Mouse (Mus musculus) right cerebral cortex, postnatal 36 days (tissue): ENCODE data around the gene Fxyd7.

Experiments
- DNase-seq, 2 experiments: peaks; one replicate each; pipeline ENCODE4 v3.0.0; 2022; ENCODE audit warnings: low spot score in 2 of 2, mixed read lengths in 1 of 2

Gene Fxyd7

GRCm38 (mm10) chr7:31052251-31052635 lies 976 bp upstream of the Fxyd7 start:
- DNase-seq = no peak

- DNase-seq = peak; percentile 52 to 72
These were observed 346 bp downstream of the Fxyd7 start for GRCm38 (mm10) chr7:31050921-31051320.

GRCm38 (mm10) chr7:31050487-31050886 lies 780 bp downstream of the Fxyd7 start:
- no peak for DNase-seq

GRCm38 (mm10) chr7:31049846-31050281 lies 1.4 kb downstream of the Fxyd7 start:
- DNase-seq = peak; percentile 56 to 65

GRCm38 (mm10) chr7:31049135-31049845 lies 2.0 kb downstream of the Fxyd7 start:
- peak in 1 of 2 experiments; percentile 41 for DNase-seq

GRCm38 (mm10) chr7:31042431-31042910 lies 8.8 kb downstream of the Fxyd7 start, which contains the start of gene Fxyd5:
Gene Fxyd5, minus strand, starts transcription at chr7:31042481.
- no peak for DNase-seq

GRCm38 (mm10) chr7:31041662-31042315 lies 9.5 kb downstream of the Fxyd7 start:
- no peak for DNase-seq

- no peak for DNase-seq
These were observed 10.3 kb downstream of the Fxyd7 start for GRCm38 (mm10) chr7:31041023-31041407.

GRCm38 (mm10) chr7:31040281-31041022 lies 10.8 kb downstream of the Fxyd7 start:
- no peak for DNase-seq

GRCm38 (mm10) chr7:31039011-31039410 lies 12.3 kb downstream of the Fxyd7 start:
- no peak for DNase-seq

GRCm38 (mm10) chr7:31037675-31038074 lies 13.6 kb downstream of the Fxyd7 start:
- no peak for DNase-seq

GRCm38 (mm10) chr7:31036917-31037316 lies 14.3 kb downstream of the Fxyd7 start:
- DNase-seq = no peak

GRCm38 (mm10) chr7:31035291-31035690 lies 16.0 kb downstream of the Fxyd7 start:
- no peak for DNase-seq

GRCm38 (mm10) chr7:31034789-31035188 lies 16.5 kb downstream of the Fxyd7 start:
- DNase-seq = no peak

GRCm38 (mm10) chr7:31033409-31034165 lies 17.7 kb downstream of the Fxyd7 start:
- no peak for DNase-seq

GRCm38 (mm10) chr7:31031731-31032130 lies 19.5 kb downstream of the Fxyd7 start:
- DNase-seq = no peak

- DNase-seq = no peak
These were observed 20.6 kb downstream of the Fxyd7 start for GRCm38 (mm10) chr7:31030717-31031116.

GRCm38 (mm10) chr7:31028609-31029008 lies 22.7 kb downstream of the Fxyd7 start:
- no peak for DNase-seq

GRCm38 (mm10) chr7:31017104-31017901 lies 34.0 kb downstream of the Fxyd7 start:
- peak; percentile 75 to 88 for DNase-seq

GRCm38 (mm10) chr7:31012971-31013370 lies 38.3 kb downstream of the Fxyd7 start:
- no peak for DNase-seq

- no peak for DNase-seq
These were observed 42.4 kb downstream of the Fxyd7 start for GRCm38 (mm10) chr7:31008889-31009288.
